Mouse (Mus musculus): ENCODE data around the gene Cdkl3. TPM values are rescaled to one million over a fixed set of nuclear protein-coding genes. Genes with fewer than 3 reads are reported as not detected.

The Cdkl3 gene
- polyA plus RNA-seq, 2 experiments, result 9.5 to 12.3 TPM

DNA sequence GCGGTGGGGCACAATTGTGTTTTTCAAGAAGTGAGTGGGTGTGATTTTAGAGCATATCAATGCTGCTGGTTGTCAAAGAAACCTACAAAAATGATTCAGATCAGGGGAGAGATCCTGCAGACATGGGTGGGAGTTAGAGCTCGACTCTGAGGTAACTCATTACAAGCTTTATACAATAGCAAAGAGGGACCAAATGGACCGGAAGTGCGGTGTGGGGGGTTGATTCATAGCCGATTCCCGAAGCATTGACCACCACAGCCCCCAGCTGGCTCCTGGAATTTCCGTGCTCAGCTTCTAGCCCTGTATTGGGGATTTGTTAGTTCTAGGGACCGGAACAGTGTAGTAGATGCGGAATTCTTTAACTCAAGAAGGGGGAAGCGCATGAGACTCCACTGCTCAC lies 2.7 kb upstream of the Cdkl3 start:
- no peak for ATAC-seq (ENCODE audit: low FRiP score, low read depth)
- Histone ChIP-seq H3K36me3 (ENCODE audit: control insufficient read depth, insufficient read depth, low read length) (peaks cover 17% of the 10 kb centered on the region), H3K9ac (ENCODE audit: low read depth, low read length, severe bottlenecking) (no peak overlapping the region), H3K4me1 (ENCODE audit: control insufficient read depth, insufficient read depth, low read length) (peaks cover 33% of the 10 kb centered on the region), H3K4me3 (replicated peaks; ENCODE audit: low read length) (peak overlapping the region; percentile 96), H3K27ac (replicated peaks; ENCODE audit: low read depth, low read length) (peak overlapping the region; percentile 85), H3K27me3 (ENCODE audit: control insufficient read depth, insufficient read depth, low read length) (no peaks in the 10 kb centered on the region), H3K9me3 (ENCODE audit: control insufficient read depth, low read length) (no peaks in the 10 kb centered on the region), H3K4me2 (replicated peaks; ENCODE audit: low read depth, low read length, severe bottlenecking) (peak overlapping the region; percentile 59)
- DNase-seq (ENCODE audit: low spot score), result no peak
- TF ChIP-seq POLR2A (IDR thresholded peaks at IDR 0.05; ENCODE audit: borderline replicate concordance, extremely low read depth, insufficient read depth, insufficient read length), result no peak
- 64% methylated on average over 10 of the region's 10 CpGs for WGBS

- H3K9me3 ChIP-seq (ENCODE audit: control insufficient read depth, low read length), result no peaks in the 10 kb centered on the region
- H3K4me1 ChIP-seq (ENCODE audit: control insufficient read depth, insufficient read depth, low read length), result peaks cover 33% of the 10 kb centered on the region
- 0 out of 2 replicates have a peak overlapping the region, but pooled peaks have one; percentile 59 for H3K4me2 ChIP-seq (replicated peaks; ENCODE audit: low read depth, low read length, severe bottlenecking)
Measured at GRCm38 (mm10) chr11:52001861-52002260, 2.2 kb upstream of the Cdkl3 start.

DNA sequence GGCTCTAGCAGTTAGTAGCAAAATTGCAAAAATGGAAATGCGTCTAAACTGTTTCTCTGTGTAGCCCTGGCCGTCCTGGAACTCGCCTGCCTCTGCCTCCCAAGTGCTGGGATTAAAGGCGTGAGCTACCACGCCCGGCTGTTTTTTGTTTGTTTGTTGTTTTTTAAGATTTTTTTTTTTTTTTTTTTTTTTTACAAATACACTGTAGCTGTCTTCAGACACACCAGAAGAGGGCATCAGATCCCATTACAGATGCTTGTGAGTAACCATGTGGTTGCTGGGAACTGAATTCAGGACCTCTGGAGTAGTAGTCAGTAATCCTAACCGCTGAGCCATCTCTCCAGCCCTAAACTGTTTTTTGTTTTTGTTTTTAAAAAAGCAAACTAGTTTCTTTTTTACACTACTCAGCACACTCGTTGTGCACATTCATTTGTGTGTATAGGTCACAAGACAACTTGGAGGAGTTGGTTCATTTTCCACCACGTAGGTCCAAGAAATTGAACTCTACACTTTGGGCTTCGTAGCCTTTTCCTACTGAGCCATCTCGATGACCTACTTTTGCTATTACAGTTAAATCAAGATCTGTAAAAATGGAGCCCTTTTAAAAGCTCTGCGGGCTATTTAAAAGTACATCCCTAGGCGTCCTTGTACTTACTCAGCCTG lies 1.0 kb upstream of the Cdkl3 start:
- DNase-seq (ENCODE audit: low spot score) (no peak), ATAC-seq (ENCODE audit: low FRiP score, low read depth) (no peak)
- Histone ChIP-seq H3K36me3 (ENCODE audit: control insufficient read depth, insufficient read depth, low read length) (peaks cover under 1% of the 10 kb centered on the region; the same call in 1 of the 2 replicates), H3K27me3 (ENCODE audit: control insufficient read depth, insufficient read depth, low read length) (no peaks in the 10 kb centered on the region), H3K9me3 (ENCODE audit: control insufficient read depth, low read length) (no peaks in the 10 kb centered on the region), H3K9ac (ENCODE audit: low read depth, low read length, severe bottlenecking) (peak overlapping the region; percentile 86), H3K4me3 (replicated peaks; ENCODE audit: low read length) (peak overlapping the region; percentile 85), H3K4me2 (replicated peaks; ENCODE audit: low read depth, low read length, severe bottlenecking) (peak overlapping the region; percentile 58), H3K27ac (replicated peaks; ENCODE audit: low read depth, low read length) (peak overlapping the region; percentile 89), H3K4me1 (ENCODE audit: control insufficient read depth, insufficient read depth, low read length) (peaks cover 29% of the 10 kb centered on the region)
- 76% methylated on average over 13 of the region's 13 CpGs for WGBS
- no peak for TF ChIP-seq POLR2A (IDR thresholded peaks at IDR 0.05; ENCODE audit: borderline replicate concordance, extremely low read depth, insufficient read depth, insufficient read length)

More at GRCm38 (mm10) chr11:52001861-52002260, 2.2 kb upstream of the Cdkl3 start:
- H3K9ac ChIP-seq (ENCODE audit: low read depth, low read length, severe bottlenecking), result no peak overlapping the region
- H3K4me3 ChIP-seq (replicated peaks; ENCODE audit: low read length), result no peak overlapping the region
- TF ChIP-seq POLR2A (IDR thresholded peaks at IDR 0.05; ENCODE audit: borderline replicate concordance, extremely low read depth, insufficient read depth, insufficient read length), result no peak
- no peak for DNase-seq (ENCODE audit: low spot score)
- H3K36me3 ChIP-seq (ENCODE audit: control insufficient read depth, insufficient read depth, low read length), result peaks cover 12% of the 10 kb centered on the region
- no peak overlapping the region for H3K27ac ChIP-seq (replicated peaks; ENCODE audit: low read depth, low read length)
- 94% methylated on average over 8 of the region's 8 CpGs for WGBS
- ATAC-seq (ENCODE audit: low FRiP score, low read depth), result no peak
- H3K27me3 ChIP-seq (ENCODE audit: control insufficient read depth, insufficient read depth, low read length), result no peaks in the 10 kb centered on the region

- H3K4me2 ChIP-seq (replicated peaks; ENCODE audit: low read depth, low read length, severe bottlenecking), result peak overlapping the region; percentile 58
- H3K9me3 ChIP-seq (ENCODE audit: control insufficient read depth, low read length), result no peaks in the 10 kb centered on the region
- peaks cover 24% of the 10 kb centered on the region for H3K4me1 ChIP-seq (ENCODE audit: control insufficient read depth, insufficient read depth, low read length)
- H3K4me3 ChIP-seq (replicated peaks; ENCODE audit: low read length), result peak overlapping the region; percentile 85
- H3K9ac ChIP-seq (ENCODE audit: low read depth, low read length, severe bottlenecking), result peak overlapping the region; percentile 86
- TF ChIP-seq POLR2A (IDR thresholded peaks at IDR 0.05; ENCODE audit: borderline replicate concordance, extremely low read depth, insufficient read depth, insufficient read length), result no peak
- no peaks in the 10 kb centered on the region for H3K36me3 ChIP-seq (ENCODE audit: control insufficient read depth, insufficient read depth, low read length)
- no peaks in the 10 kb centered on the region for H3K27me3 ChIP-seq (ENCODE audit: control insufficient read depth, insufficient read depth, low read length)
- ATAC-seq (ENCODE audit: low FRiP score, low read depth) (no peak), DNase-seq (ENCODE audit: low spot score) (peak; percentile 5)
- WGBS, result 12% methylated on average over 4 of the region's 4 CpGs
- H3K27ac ChIP-seq (replicated peaks; ENCODE audit: low read depth, low read length), result peak overlapping the region; percentile 89
Measured at GRCm38 (mm10) chr11:52003505-52003771, 583 bp upstream of the Cdkl3 start.

DNA sequence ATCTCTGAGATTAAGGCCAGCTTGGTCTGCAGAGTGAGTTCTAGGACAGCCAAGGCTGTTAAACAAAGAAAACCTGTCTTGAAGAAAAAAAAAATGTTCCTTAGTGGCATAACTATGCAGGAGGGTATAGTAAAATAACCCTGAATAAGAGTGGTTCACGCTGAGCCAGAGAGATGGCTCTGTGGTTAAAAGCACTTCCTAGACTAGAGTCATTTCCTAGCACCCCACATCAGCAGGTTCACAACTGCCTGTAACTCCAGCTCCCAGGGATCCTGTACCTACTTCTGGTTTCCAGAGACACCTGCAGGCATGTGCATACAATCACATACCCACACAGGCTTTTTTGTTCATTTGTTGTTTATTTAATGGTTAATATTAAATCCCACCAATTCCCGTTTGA lies 1.6 kb downstream of the Cdkl3 start:
- no peak overlapping the region for H3K4me2 ChIP-seq (replicated peaks; ENCODE audit: low read depth, low read length, severe bottlenecking)

More for the DNA sequence above, 1.6 kb downstream of the Cdkl3 start:
- no peak for ATAC-seq (ENCODE audit: low FRiP score, low read depth)
- Histone ChIP-seq H3K36me3 (ENCODE audit: control insufficient read depth, insufficient read depth, low read length) (no peaks in the 10 kb centered on the region), H3K4me3 (replicated peaks; ENCODE audit: low read length) (no peak overlapping the region), H3K9me3 (ENCODE audit: control insufficient read depth, low read length) (no peaks in the 10 kb centered on the region), H3K27ac (replicated peaks; ENCODE audit: low read depth, low read length) (no peak overlapping the region), H3K4me1 (ENCODE audit: control insufficient read depth, insufficient read depth, low read length) (peaks cover 18% of the 10 kb centered on the region), H3K27me3 (ENCODE audit: control insufficient read depth, insufficient read depth, low read length) (no peaks in the 10 kb centered on the region), H3K9ac (ENCODE audit: low read depth, low read length, severe bottlenecking) (no peak overlapping the region)
- TF ChIP-seq POLR2A (IDR thresholded peaks at IDR 0.05; ENCODE audit: borderline replicate concordance, extremely low read depth, insufficient read depth, insufficient read length), result no peak
- DNase-seq (ENCODE audit: low spot score), result no peak
- 50% methylated on average over 2 of the region's 2 CpGs for WGBS
